Mouse (Mus musculus) left cerebral cortex, postnatal 10 days (tissue): ENCODE measurements at regions not wholly inside any gene's neighbourhood (a gene's known extent, or its start where the extent isn't known, plus 50 kb on each side); places are given as distances from the start of the nearest gene placed in this dataset.
A peak's percentile ranks its signal among the peaks of the same experiment; 100 is the strongest.

Experiments used
- DNase-seq, 2 experiments: peaks; one replicate each; pipeline ENCODE4 v3.0.0; 2021 to 2022; ENCODE audit warnings: low spot score in 2 of 2, mixed read lengths in 1 of 2; ENCODE audit errors: extremely low spot score in 1 of 2
- intact Hi-C: fragments of 180-260 bp; cut with DNase I; formaldehyde crosslinking; loops from one replicate; pipeline ENCODE4 v1.15.1; 2025

- DNase-seq, result no peak
- intact Hi-C loops, result no loop called here
Measured at GRCm38 (mm10) chr11:71447841-71448745, 217.6 kb upstream of the Nlrp1b start.

DNA sequence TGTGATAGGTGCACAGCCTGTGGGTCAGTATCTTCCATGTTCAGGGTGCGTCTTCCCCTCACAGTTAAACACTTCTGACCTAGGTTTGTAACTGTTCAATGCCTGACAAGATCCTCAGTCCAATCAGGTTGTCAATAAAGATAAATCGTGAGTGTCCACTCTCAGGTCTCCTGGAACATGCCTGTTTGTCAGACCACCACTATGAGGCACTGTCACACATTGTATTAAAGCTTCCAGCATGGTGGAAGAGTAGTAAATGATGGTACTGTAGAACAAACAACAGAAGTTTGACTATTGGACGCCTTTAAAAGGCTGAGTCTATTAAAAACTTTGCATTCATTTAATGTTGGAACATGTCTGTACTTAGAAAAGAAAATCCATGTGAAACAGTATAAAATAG, 249.6 kb upstream of the Nlrp1b start:
- DNase-seq, result no peak
- intact Hi-C loops, result no loop called here

- DNase-seq, result no peak
- intact Hi-C loops, result no loop called here
Measured at GRCm38 (mm10) chr11:71497863-71498262, 251.9 kb upstream of the Wscd1 start.

DNA sequence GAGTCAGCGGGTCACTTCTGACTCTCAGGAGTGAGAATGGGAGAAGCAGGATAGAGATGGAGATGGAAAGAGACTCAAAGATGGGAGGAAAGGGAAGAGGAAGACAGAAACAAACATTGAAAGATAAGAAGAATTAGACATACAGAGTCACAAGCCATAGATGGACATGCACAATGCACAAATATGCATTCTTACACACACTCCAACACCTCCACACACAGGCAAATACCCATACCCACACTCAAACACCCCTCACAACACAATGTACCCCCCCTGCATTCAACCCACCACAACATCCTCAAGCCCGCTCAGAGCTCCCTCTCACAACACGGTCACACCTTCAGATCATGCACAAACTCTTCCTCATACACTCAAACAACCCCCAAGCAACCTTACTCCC, 251.4 kb upstream of the Wscd1 start:
- DNase-seq, result no peak
- intact Hi-C loops, result no loop called here

- DNase-seq, result no peak
Measured at GRCm38 (mm10) chr11:71502156-71502555, 247.6 kb upstream of the Wscd1 start.

DNA sequence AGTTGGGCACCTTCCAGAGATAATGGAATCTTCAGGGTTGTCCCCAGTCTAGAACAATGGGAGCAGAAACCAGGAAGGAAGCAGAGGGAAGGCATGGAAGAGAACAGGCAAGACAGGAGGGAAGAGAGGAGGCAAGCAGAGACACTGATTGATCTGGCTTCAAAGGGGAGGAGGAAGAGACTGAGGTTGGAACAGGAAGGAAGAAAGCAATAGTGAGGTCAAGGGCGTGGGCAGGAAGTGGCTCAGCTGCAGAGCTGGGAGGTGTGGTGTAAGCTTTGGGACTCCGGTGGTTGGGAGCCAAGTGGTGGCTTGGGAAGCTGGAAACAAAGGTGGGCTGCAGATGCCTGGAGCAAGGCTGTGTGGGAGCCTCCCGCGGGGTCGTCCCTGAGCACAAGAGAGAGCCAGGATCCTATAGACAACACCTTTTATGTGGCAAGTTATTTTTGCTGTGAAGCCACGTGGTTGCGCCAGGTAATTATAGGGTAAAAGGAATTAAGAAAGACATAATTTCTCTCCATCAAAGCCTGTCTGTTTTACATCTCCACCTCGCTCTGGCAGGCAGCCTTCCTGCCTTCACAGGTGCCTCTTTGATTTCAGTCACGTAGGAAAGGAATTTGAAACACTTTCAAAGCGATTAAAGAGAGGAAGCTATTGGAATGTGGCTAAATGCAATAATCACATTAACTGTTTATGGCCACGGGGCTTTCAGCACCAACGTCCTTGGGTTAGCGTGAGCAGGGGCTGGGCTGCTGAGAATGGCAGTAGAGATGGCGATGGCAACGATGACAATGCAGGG, 237.3 kb upstream of the Wscd1 start:
- intact Hi-C loops, result no loop called here
- no peak for DNase-seq

More at GRCm38 (mm10) chr11:71502156-71502555, 247.6 kb upstream of the Wscd1 start:
- intact Hi-C loops, result no loop called here

- DNase-seq, result no peak
- intact Hi-C loops, result no loop called here
Measured at GRCm38 (mm10) chr11:71513067-71513350, 236.7 kb upstream of the Wscd1 start.

DNA sequence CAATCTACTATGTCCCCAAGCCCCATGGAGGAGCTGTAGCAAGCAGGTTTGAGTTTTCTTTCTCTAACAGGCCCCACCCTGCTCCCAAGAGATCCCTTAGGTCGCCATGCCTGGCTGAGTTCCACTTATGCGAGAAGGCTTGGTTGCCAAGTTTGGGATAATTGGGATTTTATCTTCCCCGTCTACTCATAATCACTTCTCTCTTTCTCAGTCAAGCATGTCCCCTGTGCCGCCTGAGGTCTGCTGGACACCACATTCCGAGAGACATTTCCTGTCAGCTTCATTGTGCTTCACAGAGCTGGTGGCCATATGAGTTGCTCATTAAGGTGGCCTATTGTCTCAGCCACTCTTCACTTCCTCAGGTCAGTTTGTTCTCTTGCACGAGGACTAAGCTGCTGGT, 234.5 kb upstream of the Wscd1 start:
- DNase-seq, result no peak
- intact Hi-C loops, result no loop called here

DNA sequence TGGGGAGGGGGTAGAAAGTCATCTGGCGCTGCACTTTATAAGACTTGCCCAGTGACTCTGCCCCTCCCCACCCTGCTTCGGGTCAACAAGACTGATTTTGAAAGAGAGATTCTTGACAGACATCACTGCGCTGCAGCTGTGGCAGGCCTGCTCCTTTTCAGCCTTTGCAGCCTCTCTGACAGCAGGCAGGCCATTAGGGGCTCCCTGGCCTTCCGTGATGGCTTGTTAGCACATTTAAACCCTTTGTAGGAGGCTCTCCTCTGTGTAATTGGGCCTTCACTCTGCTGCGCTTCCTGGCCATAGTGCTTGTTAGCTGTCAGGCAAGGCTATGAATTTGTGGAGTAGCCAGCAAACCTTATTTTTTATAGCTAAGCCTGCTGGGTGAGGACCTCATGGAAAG, 232.3 kb upstream of the Wscd1 start:
- DNase-seq, result no peak
- intact Hi-C loops, result no loop called here

DNA sequence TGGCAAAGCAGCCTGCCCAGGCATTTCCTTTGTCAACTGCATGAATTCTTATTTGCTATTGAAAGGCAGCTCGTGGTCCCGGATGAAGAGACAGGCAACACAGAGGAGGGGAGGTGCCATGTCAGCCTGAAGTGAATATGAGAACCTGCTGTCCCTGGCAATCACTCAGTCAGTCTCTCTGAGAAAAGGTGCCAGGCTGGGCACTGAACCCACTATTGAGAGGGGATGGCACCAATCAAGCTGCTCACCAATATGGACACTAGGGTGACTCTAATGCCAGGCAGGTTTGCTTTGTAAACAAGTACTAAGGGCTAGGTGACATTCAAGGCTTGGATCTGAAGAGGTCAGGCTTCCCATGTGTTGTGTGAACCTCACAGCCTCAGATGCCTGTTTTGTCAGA, 222.0 kb upstream of the Wscd1 start:
- intact Hi-C loops, result no loop called here
- no peak for DNase-seq

DNA sequence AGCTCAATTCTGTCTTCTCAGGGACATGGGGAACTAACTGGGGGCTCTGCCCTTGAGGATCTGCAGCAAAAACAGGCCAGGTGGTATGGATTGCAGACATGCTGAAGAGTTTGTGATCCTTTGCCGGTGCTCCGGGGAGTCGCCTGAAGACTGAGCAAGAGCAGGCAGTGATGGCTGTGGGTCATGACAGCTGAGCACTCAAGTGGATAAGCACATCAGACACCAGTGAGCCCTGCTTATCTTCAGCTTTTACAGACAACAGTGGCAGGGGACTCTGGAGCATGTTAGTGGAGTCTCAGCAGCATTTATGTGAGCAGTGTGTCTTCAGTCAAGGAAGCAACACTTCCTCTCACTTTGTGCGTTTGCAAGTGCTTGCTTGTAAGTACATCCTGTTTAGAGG, 221.1 kb upstream of the Wscd1 start:
- no peak for DNase-seq
- intact Hi-C loops, result no loop called here

DNA sequence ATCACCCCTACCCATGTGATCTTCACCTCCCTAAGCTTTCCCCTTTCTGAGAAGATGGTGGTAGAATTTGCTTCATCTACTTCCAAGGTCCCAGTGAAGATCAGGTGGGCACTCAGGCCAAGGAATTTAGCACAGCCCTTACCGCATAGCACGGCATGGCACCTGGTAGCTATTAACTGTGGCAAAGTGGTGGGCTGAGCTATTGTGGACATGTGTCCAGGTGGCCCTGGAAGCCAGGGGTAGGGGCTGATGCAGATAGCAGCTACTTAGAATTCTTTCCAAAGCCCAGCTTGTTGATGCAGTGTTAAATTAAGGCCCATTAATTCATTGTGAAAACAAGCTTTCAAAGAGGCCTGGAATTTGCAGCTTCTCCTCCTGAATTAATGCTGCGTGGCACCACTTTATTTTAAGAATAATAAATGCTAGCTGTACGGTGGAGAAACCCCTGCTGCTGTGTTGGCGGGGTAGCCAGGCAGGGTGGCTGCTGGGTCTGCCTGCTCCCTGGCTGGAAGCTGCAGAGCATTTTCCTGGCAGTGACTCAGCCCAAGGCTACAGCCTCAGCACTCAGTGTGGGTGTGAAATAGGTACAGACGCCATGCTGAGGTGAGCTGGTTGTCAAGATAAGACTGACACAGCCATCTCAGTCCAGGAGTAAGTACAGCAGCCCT, 208.4 kb upstream of the Wscd1 start:
- no peak for DNase-seq
- intact Hi-C loops, result no loop called here

DNA sequence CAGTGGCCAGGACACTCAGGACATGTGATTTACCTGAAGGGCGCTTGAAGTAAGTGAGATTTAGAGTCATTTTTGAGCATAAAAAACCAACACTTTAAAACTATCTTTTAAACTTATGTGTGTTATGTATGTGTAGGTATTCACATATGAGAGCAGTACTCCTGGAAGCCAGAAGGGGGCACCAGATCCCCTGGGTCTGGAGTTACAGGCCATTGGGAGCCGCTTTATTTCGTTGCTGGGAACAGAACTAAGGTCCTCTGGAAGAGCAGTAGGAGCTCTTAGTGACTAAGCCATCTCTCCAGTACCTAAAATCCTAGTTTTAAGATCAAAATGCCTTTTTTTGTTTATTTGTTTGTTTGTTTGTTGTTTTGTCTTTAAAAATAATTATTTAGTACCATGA, 192.3 kb upstream of the Wscd1 start:
- intact Hi-C loops, result no loop called here
- no peak for DNase-seq

GRCm38 (mm10) chr11:71564831-71565230, 184.9 kb upstream of the Wscd1 start:
- intact Hi-C loops, result no loop called here
- DNase-seq, result no peak

DNA sequence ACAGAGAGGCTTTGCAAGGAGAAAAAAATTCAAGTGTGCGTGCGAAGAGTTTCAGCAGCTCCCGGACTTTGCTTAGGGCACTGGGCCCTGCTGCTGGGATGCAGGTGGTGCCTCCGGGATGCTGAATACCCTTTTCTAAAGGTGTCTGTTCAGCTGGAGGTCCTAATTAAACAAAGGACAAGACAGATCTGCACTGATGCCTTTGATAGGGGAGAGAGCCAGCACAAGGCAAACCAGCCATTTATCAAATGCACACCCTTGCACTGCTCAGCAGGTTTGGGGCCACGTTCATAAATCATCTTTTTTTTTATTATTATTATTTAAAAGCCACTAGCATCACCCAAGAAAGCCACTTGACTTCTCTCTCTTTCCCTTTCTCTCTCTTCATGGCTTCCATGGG, 172.9 kb upstream of the Wscd1 start:
- no peak for DNase-seq
- intact Hi-C loops, result no loop called here

GRCm38 (mm10) chr11:71581775-71582174, 167.9 kb upstream of the Wscd1 start:
- intact Hi-C loops, result no loop called here
- DNase-seq, result no peak

DNA sequence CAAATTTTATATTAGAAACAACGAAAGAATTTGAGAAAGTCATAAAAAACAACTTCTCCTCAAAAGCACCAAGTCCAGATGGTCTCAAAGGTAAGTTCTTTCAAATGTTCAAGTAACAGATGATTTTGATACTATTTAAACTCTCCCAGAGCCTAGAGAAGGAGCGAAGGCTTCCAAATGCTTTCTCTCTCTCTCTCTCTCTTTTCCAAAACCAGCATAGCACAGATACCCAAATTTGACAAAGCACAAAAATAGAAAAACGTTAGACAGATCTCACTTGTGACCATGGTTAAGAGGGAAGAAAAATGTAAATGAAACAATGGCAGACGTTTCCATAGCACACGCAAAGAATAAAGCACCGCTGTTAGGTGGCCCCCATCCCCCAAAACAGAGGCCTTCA, 158.7 kb upstream of the Wscd1 start:
- intact Hi-C loops, result no loop called here
- DNase-seq, result peak in 1 of 2 experiments; percentile 15

- intact Hi-C loops, result no loop called here
- DNase-seq, result no peak
Measured at GRCm38 (mm10) chr11:71594250-71594847, 155.4 kb upstream of the Wscd1 start.

- intact Hi-C loops, result no loop called here
- DNase-seq, result no peak
Measured at GRCm38 (mm10) chr11:71597709-71598108, 152.0 kb upstream of the Wscd1 start.
